Mouse (Mus musculus) midbrain, embryonic 11.5 days (tissue): ENCODE measurements around the gene Mt1. TPM values are rescaled to one million over a fixed set of nuclear protein-coding genes. Genes with fewer than 3 reads are reported as not detected.

Source experiments
- ATAC-seq: fragments of 200-750 bp; cut with Nextera tagmentation; 2 replicates; pipeline ENCODE4 v1.8.0; 2017; ENCODE audit warnings: moderate TSS enrichment, moderate library complexity; ENCODE audit not compliant: low FRiP score
- DNase-seq: peaks from one replicate; pipeline ENCODE4 v3.0.0; 2015; ENCODE audit warnings: low spot score; ENCODE audit errors: missing footprints
- H3K27ac ChIP-seq: fragments of 300-500 bp; sonication (generic); 2 replicates; pipeline ENCODE4 v1.5.1; 2014; ENCODE audit warnings: low read depth, low read length
- H3K27me3 ChIP-seq: fragments of 300-500 bp; sonication (generic); 2 replicates; pipeline ENCODE4 v1.6.1; 2014; ENCODE audit warnings: mild to moderate bottlenecking, low read length, moderate library complexity, mixed read lengths; ENCODE audit not compliant: control insufficient read depth, insufficient read depth
- H3K36me3 ChIP-seq: fragments of 300-500 bp; sonication (generic); 2 replicates; pipeline ENCODE4 v1.6.1; 2014; ENCODE audit warnings: mild to moderate bottlenecking, low read length, moderate library complexity, mixed read lengths; ENCODE audit not compliant: control insufficient read depth, insufficient read depth
- H3K4me1 ChIP-seq: fragments of 300-500 bp; sonication (generic); 2 replicates; pipeline ENCODE4 v1.6.1; 2014; ENCODE audit warnings: low read length; ENCODE audit not compliant: control insufficient read depth, insufficient read depth
- H3K4me2 ChIP-seq: fragments of 300-500 bp; sonication (generic); 2 replicates; pipeline ENCODE4 v1.6.1; 2014; ENCODE audit warnings: mild to moderate bottlenecking, moderate library complexity
- H3K4me3 ChIP-seq: fragments of 300-500 bp; sonication (generic); 2 replicates; pipeline ENCODE4 v1.5.1; 2014; ENCODE audit warnings: low read depth, low read length
- H3K9ac ChIP-seq: fragments of 300-500 bp; sonication (generic); 2 replicates; pipeline ENCODE4 v1.6.1; 2014; ENCODE audit warnings: low read length
- H3K9me3 ChIP-seq: fragments of 300-500 bp; sonication (generic); 2 replicates; pipeline ENCODE4 v1.6.1; 2016; ENCODE audit warnings: low read length; ENCODE audit not compliant: control insufficient read depth
- WGBS: fragments of 180-500 bp; shearing (Covaris S2); extraction: QIAGEN DNeasy Blood & Tissue Kit; methylation state at CpG from one replicate; pipeline ENCODE4 v1.1.7; 2014; 5-methylcytosine and 5-hydroxymethylcytosine counted together
- polyA plus RNA-seq: library from polyadenylated mRNA; unstranded; fragments of >200 nt; fragmentation: Nextera tagmentation; extraction: Ambion mirVana; gene quantifications from 2 replicates; pipeline ENCODE4 v1.2.1, GENCODE M21; 2014

Gene Mt1
- polyA plus RNA-seq, 1 experiment from 2014 or later, result 94.1 TPM

DNA sequence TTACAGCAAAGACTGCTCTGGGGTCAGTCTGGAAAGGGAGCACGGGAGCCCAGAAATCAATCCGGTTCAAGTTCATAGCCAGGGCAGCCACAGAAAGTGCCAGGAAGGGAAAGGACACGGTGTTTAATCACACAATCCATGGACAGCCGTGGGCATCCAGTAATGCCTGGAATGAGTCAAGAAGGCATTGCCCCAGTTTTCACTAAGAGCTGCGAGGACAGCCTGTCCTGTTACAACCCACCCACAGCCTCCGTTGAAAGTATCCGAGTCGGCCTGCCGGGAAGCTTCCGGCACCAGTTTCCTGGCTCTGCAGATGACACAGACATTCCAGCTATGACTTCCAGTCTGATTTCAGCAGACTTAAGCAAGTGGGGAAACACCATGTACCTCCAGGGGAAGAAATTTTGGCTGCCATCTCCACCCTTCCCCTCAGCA, 7.5 kb upstream of the Mt1 start:
- Histone ChIP-seq H3K4me2 (no peak overlapping the region), H3K36me3 (no peaks in the 10 kb centered on the region), H3K9me3 (no peaks in the 10 kb centered on the region), H3K27me3 (peaks cover 52% of the 10 kb centered on the region), H3K4me3 (no peak overlapping the region), H3K27ac (no peak overlapping the region), H3K9ac (no peak overlapping the region), H3K4me1 (peaks cover 16% of the 10 kb centered on the region)
- DNase-seq (no peak), ATAC-seq (no peak)
- 51% methylated on average over 10 of the region's 10 CpGs for WGBS

GRCm38 (mm10) chr8:94172075-94172808, 6.6 kb upstream of the Mt1 start, which contains the start of gene Mt2:
Gene Mt2 (plus strand): TSS chr8:94172664.
- Histone ChIP-seq H3K9ac (peak within 1 kb of the TSS; percentile 35), H3K27ac (no peak within 1 kb of the TSS), H3K4me1 (peaks cover 16% of the 10 kb centered on the region), H3K4me2 (peak within 1 kb of the TSS; percentile 53), H3K27me3 (peaks cover 60% of the 10 kb centered on the region), H3K9me3 (no peaks in the 10 kb centered on the region), H3K4me3 (peak within 1 kb of the TSS; percentile 36), H3K36me3 (no peaks in the 10 kb centered on the region)
- under 1% methylated on average over 56 of the region's 56 CpGs for WGBS
- peak; percentile 97 for DNase-seq
- peak; percentile 71; the same call in 1 of the 2 replicates for ATAC-seq

DNA sequence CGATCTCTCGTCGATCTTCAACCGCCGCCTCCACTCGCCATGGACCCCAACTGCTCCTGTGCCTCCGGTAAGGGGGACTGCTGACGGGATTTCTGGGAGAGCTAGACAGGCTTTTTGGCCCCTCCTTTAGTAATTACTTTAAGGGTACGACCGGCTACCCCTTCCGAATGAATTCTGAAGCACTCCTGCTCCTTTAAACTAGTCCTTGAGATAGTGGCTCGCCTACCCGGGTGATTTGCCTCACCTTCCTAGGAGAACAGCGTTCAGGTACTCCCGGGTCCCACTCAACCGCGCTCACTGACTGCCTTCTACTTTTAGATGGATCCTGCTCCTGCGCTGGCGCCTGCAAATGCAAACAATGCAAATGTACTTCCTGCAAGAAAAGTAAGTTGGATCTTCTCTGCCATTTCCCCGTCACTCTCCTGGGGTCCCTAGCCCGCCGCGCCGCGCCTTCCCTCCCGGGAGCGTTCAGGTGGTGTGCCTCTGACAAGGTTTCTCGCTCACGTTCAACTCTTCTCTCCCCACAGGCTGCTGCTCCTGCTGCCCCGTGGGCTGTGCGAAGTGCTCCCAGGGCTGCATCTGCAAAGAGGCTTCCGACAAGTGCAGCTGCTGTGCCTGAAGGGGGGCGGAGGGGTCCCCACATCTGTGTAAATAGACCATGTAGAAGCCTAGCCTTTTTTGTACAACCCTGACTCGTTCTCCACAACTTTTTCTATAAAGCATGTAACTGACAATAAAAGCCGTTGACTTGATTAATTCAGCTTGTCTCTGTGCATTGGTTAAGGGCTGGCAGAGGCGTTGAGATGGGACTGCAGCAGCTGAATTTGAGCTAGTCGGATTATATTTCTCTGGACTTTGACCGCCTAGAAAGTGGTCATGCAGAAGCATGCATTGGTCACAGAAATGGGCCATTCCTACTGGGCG, 5.8 kb upstream of the Mt1 start:
- no peaks in the 10 kb centered on the region for H3K9me3 ChIP-seq
- no peak overlapping the region for H3K27ac ChIP-seq
- H3K4me3 ChIP-seq, result peak overlapping the region; percentile 36
- no peaks in the 10 kb centered on the region for H3K36me3 ChIP-seq
- peak; percentile 33; the same call in 1 of the 2 replicates for ATAC-seq
- peak overlapping the region; percentile 53 for H3K4me2 ChIP-seq
- peak; percentile 93 for DNase-seq
- peak overlapping the region; percentile 30; the same call in 1 of the 2 replicates for H3K9ac ChIP-seq
- H3K27me3 ChIP-seq, result peaks cover 67% of the 10 kb centered on the region
- 1% methylated on average over 39 of the region's 39 CpGs for WGBS
- H3K4me1 ChIP-seq, result peaks cover 16% of the 10 kb centered on the region

GRCm38 (mm10) chr8:94173848-94174403, 5.0 kb upstream of the Mt1 start:
- DNase-seq (no peak), ATAC-seq (no peak)
- Histone ChIP-seq H3K9ac (no peak overlapping the region), H3K27me3 (peaks cover 74% of the 10 kb centered on the region), H3K9me3 (no peaks in the 10 kb centered on the region), H3K4me2 (no peak overlapping the region), H3K4me3 (no peak overlapping the region), H3K4me1 (peaks cover 16% of the 10 kb centered on the region), H3K27ac (no peak overlapping the region), H3K36me3 (no peaks in the 10 kb centered on the region)
- 46% methylated on average over 11 of the region's 11 CpGs for WGBS

DNA sequence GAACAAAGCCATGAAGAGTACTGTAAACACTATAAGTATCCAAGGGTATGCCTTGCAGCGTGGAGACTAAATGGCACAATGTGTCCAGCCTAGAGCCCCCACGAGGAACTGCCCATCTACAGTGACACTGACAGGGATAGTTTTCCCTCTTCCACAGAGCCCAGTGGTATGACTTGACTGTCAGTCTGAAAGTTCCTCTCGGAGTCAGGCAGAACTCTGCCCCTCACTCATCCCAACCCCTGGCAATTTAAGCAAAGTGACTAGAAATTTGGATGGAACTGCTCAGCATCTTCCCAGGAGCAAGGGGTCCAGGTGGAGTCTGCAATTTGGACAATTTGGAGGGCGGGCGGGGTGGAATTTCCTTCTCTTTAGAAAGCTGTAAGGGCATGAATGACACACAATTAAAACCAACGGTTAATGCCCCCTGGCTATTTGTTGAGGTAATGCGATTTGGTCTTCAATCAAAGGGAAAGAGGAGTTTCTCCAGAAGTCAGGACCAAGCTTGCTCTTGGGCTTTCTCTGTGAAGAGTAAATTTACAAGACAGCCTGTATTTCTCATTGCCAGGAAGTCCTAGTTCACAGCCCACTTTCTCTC, 4.2 kb upstream of the Mt1 start:
- Histone ChIP-seq H3K4me1 (peaks cover 20% of the 10 kb centered on the region), H3K27me3 (peaks cover 82% of the 10 kb centered on the region), H3K9me3 (no peaks in the 10 kb centered on the region), H3K36me3 (no peaks in the 10 kb centered on the region), H3K4me2 (no peak overlapping the region), H3K27ac (no peak overlapping the region), H3K4me3 (no peak overlapping the region), H3K9ac (no peak overlapping the region)
- WGBS, result 26% methylated on average over 7 of the region's 7 CpGs
- peak; percentile 84 for DNase-seq
- ATAC-seq, result no peak

DNA sequence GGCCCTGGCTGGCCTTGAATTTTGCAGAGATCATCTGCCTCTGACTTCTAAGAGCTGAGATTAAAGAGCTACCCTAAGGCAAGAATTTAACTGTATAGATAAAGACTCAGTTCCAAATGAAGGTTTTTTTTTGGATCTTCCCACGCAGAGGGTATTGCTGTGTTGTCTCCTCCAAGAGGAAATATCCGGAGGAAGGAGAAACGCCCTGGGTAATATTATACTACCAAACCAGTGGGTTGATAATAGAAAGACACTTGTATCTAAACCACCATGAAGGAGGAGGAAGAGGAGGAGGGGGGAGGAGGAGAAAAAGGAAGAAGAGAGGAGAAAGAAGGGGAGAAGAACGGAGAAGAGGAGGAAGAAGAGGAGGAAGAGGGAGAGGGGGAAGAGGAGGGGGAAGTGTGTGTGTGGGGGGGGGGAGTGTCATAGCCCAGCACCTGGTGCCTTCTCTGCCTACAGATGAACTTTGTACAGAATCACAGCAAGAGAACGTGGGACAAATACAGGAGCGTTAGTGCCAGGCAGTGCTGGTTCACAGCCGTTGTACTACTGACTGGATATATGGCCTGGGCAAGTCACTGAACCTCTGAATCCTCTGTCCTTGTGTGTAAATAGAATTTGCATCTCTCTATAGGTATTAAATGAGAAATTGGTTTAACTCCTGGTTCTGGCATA, 1.0 kb upstream of the Mt1 start:
- H3K27me3 ChIP-seq, result peaks cover 73% of the 10 kb centered on the region
- no peak overlapping the region for H3K4me2 ChIP-seq
- no peak overlapping the region for H3K9ac ChIP-seq
- no peak for ATAC-seq
- no peaks in the 10 kb centered on the region for H3K36me3 ChIP-seq
- 66% methylated on average over 7 of the region's 7 CpGs for WGBS
- peak; percentile 85 for DNase-seq
- no peak overlapping the region for H3K4me3 ChIP-seq
- H3K9me3 ChIP-seq, result no peaks in the 10 kb centered on the region
- peaks cover 15% of the 10 kb centered on the region for H3K4me1 ChIP-seq
- H3K27ac ChIP-seq, result no peak overlapping the region

- DNase-seq (peak; percentile 95), ATAC-seq (no peak)
- Histone ChIP-seq H3K4me1 (peaks cover 15% of the 10 kb centered on the region), H3K4me3 (peak overlapping the region; percentile 30), H3K27me3 (peaks cover 74% of the 10 kb centered on the region), H3K9ac (no peak overlapping the region; the same call in 1 of the 2 replicates), H3K27ac (no peak overlapping the region), H3K4me2 (peak overlapping the region; percentile 59), H3K9me3 (no peaks in the 10 kb centered on the region), H3K36me3 (no peaks in the 10 kb centered on the region)
- WGBS, result 5% methylated on average over 25 of the region's 25 CpGs
Observed at GRCm38 (mm10) chr8:94179713-94180560, 1.1 kb downstream of the Mt1 start.

DNA sequence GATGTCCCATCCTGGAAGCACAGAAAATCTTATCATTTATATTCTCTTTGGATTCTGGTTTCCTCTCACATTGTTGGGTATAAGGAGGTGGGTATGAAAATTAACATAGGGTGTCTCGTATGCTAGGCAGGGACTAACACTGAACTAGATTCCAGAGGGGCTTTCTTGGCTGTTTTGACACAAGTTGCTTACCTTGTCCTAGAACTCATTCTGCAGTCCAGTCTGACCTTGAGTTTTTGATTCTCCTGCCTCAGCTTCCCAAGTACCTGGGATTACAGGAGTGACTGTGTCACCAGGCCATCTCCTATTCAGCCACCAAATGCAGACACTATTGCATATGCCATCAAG, 1.7 kb downstream of the Mt1 start:
- H3K27me3 ChIP-seq, result peaks cover 74% of the 10 kb centered on the region
- H3K9ac ChIP-seq, result no peak overlapping the region
- H3K4me2 ChIP-seq, result no peak overlapping the region
- peaks cover 15% of the 10 kb centered on the region for H3K4me1 ChIP-seq
- no peaks in the 10 kb centered on the region for H3K9me3 ChIP-seq
- 72% methylated on average over 1 of the region's 1 CpGs for WGBS
- no peak overlapping the region for H3K27ac ChIP-seq
- H3K4me3 ChIP-seq, result no peak overlapping the region
- DNase-seq (no peak), ATAC-seq (no peak)
- H3K36me3 ChIP-seq, result no peaks in the 10 kb centered on the region
